Mouse (Mus musculus): ENCODE results near the gene Wdr90. TPM values are rescaled to one million over a fixed set of nuclear protein-coding genes. Genes with fewer than 3 reads are reported as not detected.

Gene Wdr90
- polyA plus RNA-seq, 1 experiment from 2014 or later, result 14.4 TPM

DNA sequence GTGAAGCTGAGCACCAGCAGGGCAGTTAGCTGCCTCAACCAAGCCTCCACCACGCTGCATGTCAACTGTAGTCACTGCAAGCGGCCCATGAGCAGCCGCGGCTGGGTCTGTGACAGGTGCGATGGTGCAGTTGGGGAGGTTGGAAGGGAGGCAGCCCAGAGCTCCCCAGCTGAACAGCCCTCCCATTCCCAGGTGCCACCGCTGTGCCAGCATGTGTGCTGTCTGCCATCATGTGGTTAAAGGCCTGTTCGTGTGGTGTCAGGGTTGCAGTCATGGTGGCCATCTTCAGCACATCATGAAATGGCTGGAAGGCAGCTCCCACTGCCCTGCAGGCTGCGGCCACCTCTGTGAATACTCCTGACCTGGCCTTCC, 33.1 kb downstream of the Wdr90 start:
- Histone ChIP-seq H3K9ac (replicated peaks; ENCODE audit: low read length) (0 out of 2 replicates have a peak overlapping the region, but pooled peaks have one; percentile 78), H3K36me3 (ENCODE audit: control insufficient read depth, insufficient read depth, low read length) (peaks cover 45% of the 10 kb centered on the region), H3K4me2 (ENCODE audit: low read length) (peak overlapping the region; percentile 95), H3K9me3 (ENCODE audit: control insufficient read depth, low read length) (no peaks in the 10 kb centered on the region), H3K4me1 (ENCODE audit: control insufficient read depth, insufficient read depth, low read length) (peaks cover 39% of the 10 kb centered on the region), H3K27me3 (ENCODE audit: control insufficient read depth, insufficient read depth, low read length) (no peaks in the 10 kb centered on the region), H3K4me3 (replicated peaks; ENCODE audit: low read depth, low read length) (peak overlapping the region; percentile 70), H3K27ac (replicated peaks; ENCODE audit: low read depth, low read length) (peak overlapping the region; percentile 91; the same call in 1 of the 2 replicates)
- no peak for ATAC-seq (ENCODE audit: low FRiP score, low TSS enrichment)
- no peak for DNase-seq
- 89% methylated on average over 8 of the region's 8 CpGs for WGBS

- DNase-seq (no peak), ATAC-seq (ENCODE audit: low FRiP score, low TSS enrichment) (no peak)
- 91% methylated on average over 22 of the region's 22 CpGs for WGBS
- H3K4me1 ChIP-seq (ENCODE audit: control insufficient read depth, insufficient read depth, low read length), result peaks cover 42% of the 10 kb centered on the region
- H3K4me2 ChIP-seq (ENCODE audit: low read length), result peak overlapping the region; percentile 95
- no peak overlapping the region for H3K9ac ChIP-seq (replicated peaks; ENCODE audit: low read length)
- H3K9me3 ChIP-seq (ENCODE audit: control insufficient read depth, low read length), result no peaks in the 10 kb centered on the region
- H3K27ac ChIP-seq (replicated peaks; ENCODE audit: low read depth, low read length), result no peak overlapping the region
- H3K4me3 ChIP-seq (replicated peaks; ENCODE audit: low read depth, low read length), result peak overlapping the region; percentile 70; the same call in 1 of the 2 replicates
- no peaks in the 10 kb centered on the region for H3K27me3 ChIP-seq (ENCODE audit: control insufficient read depth, insufficient read depth, low read length)
- H3K36me3 ChIP-seq (ENCODE audit: control insufficient read depth, insufficient read depth, low read length), result peaks cover 45% of the 10 kb centered on the region
Measured at GRCm38 (mm10) chr17:25827546-25828222, 33.6 kb downstream of the Wdr90 start.

- Histone ChIP-seq H3K4me1 (ENCODE audit: control insufficient read depth, insufficient read depth, low read length) (peaks cover 39% of the 10 kb centered on the region), H3K9ac (replicated peaks; ENCODE audit: low read length) (no peak overlapping the region), H3K27me3 (ENCODE audit: control insufficient read depth, insufficient read depth, low read length) (no peaks in the 10 kb centered on the region), H3K36me3 (ENCODE audit: control insufficient read depth, insufficient read depth, low read length) (peaks cover 45% of the 10 kb centered on the region), H3K4me2 (ENCODE audit: low read length) (no peak overlapping the region), H3K4me3 (replicated peaks; ENCODE audit: low read depth, low read length) (no peak overlapping the region), H3K9me3 (ENCODE audit: control insufficient read depth, low read length) (no peaks in the 10 kb centered on the region), H3K27ac (replicated peaks; ENCODE audit: low read depth, low read length) (no peak overlapping the region)
- no peak for ATAC-seq (ENCODE audit: low FRiP score, low TSS enrichment)
- DNase-seq, result no peak
- WGBS, result 96% methylated on average over 13 of the region's 13 CpGs
Measured at GRCm38 (mm10) chr17:25827011-25827410, 34.3 kb downstream of the Wdr90 start.

GRCm38 (mm10) chr17:25825984-25826570, 35.2 kb downstream of the Wdr90 start:
- no peak overlapping the region for H3K9ac ChIP-seq (replicated peaks; ENCODE audit: low read length)
- peaks cover 38% of the 10 kb centered on the region for H3K36me3 ChIP-seq (ENCODE audit: control insufficient read depth, insufficient read depth, low read length)
- H3K4me1 ChIP-seq (ENCODE audit: control insufficient read depth, insufficient read depth, low read length), result peaks cover 29% of the 10 kb centered on the region
- 96% methylated on average over 27 of the region's 27 CpGs for WGBS
- H3K4me2 ChIP-seq (ENCODE audit: low read length), result no peak overlapping the region
- DNase-seq, result no peak
- H3K27ac ChIP-seq (replicated peaks; ENCODE audit: low read depth, low read length), result no peak overlapping the region
- H3K27me3 ChIP-seq (ENCODE audit: control insufficient read depth, insufficient read depth, low read length), result no peaks in the 10 kb centered on the region
- ATAC-seq (ENCODE audit: low FRiP score, low TSS enrichment), result no peak
- H3K4me3 ChIP-seq (replicated peaks; ENCODE audit: low read depth, low read length), result no peak overlapping the region
- H3K9me3 ChIP-seq (ENCODE audit: control insufficient read depth, low read length), result no peaks in the 10 kb centered on the region

DNA sequence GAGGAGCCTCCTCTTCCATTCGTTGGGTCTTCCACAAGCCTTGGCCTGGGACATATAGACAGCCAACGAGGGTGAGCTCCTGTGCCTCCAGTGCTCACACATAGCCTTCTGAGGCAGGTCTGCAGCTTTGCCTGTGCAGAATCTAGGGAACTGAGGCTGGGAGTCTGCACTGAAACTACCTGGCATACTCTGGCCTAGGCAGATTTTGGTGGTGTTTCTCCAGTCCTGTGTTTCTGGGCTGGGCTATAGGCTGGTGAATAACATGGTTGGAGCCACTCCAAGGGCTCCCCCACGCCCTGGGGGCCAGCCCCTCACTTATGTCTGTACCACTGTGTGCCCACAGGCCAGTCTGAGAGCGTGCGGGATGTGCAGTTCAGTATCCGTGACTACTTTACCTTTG, 36.0 kb downstream of the Wdr90 start:
- Histone ChIP-seq H3K4me1 (ENCODE audit: control insufficient read depth, insufficient read depth, low read length) (peaks cover 29% of the 10 kb centered on the region), H3K36me3 (ENCODE audit: control insufficient read depth, insufficient read depth, low read length) (peaks cover 32% of the 10 kb centered on the region), H3K27me3 (ENCODE audit: control insufficient read depth, insufficient read depth, low read length) (no peaks in the 10 kb centered on the region), H3K4me3 (replicated peaks; ENCODE audit: low read depth, low read length) (no peak overlapping the region), H3K27ac (replicated peaks; ENCODE audit: low read depth, low read length) (no peak overlapping the region), H3K9me3 (ENCODE audit: control insufficient read depth, low read length) (no peaks in the 10 kb centered on the region), H3K9ac (replicated peaks; ENCODE audit: low read length) (no peak overlapping the region), H3K4me2 (ENCODE audit: low read length) (peak overlapping the region; percentile 97)
- DNase-seq, result no peak
- WGBS, result 86% methylated on average over 6 of the region's 6 CpGs
- ATAC-seq (ENCODE audit: low FRiP score, low TSS enrichment), result no peak

- Histone ChIP-seq H3K4me3 (replicated peaks; ENCODE audit: low read depth, low read length) (peak overlapping the region; percentile 59), H3K4me1 (ENCODE audit: control insufficient read depth, insufficient read depth, low read length) (peaks cover 23% of the 10 kb centered on the region), H3K4me2 (ENCODE audit: low read length) (peak overlapping the region; percentile 97), H3K9ac (replicated peaks; ENCODE audit: low read length) (peak overlapping the region; percentile 72), H3K36me3 (ENCODE audit: control insufficient read depth, insufficient read depth, low read length) (peaks cover 32% of the 10 kb centered on the region), H3K27me3 (ENCODE audit: control insufficient read depth, insufficient read depth, low read length) (no peaks in the 10 kb centered on the region), H3K27ac (replicated peaks; ENCODE audit: low read depth, low read length) (no peak overlapping the region), H3K9me3 (ENCODE audit: control insufficient read depth, low read length) (no peaks in the 10 kb centered on the region)
- DNase-seq (no peak), ATAC-seq (ENCODE audit: low FRiP score, low TSS enrichment) (no peak)
- 73% methylated on average over 17 of the region's 17 CpGs for WGBS
Measured at GRCm38 (mm10) chr17:25824362-25825142, 36.7 kb downstream of the Wdr90 start.

- H3K4me3 ChIP-seq (replicated peaks; ENCODE audit: low read depth, low read length), result peak within 1 kb of the TSS; percentile 59
- peak; percentile 94 for DNase-seq
- H3K4me2 ChIP-seq (ENCODE audit: low read length), result peak within 1 kb of the TSS; percentile 97
- peaks cover 1% of the 10 kb centered on the region; the same call in 1 of the 2 replicates for H3K27me3 ChIP-seq (ENCODE audit: control insufficient read depth, insufficient read depth, low read length)
- H3K4me1 ChIP-seq (ENCODE audit: control insufficient read depth, insufficient read depth, low read length), result peaks cover 21% of the 10 kb centered on the region
- ATAC-seq (ENCODE audit: low FRiP score, low TSS enrichment), result peak; percentile 66; the same call in 1 of the 2 replicates
- peaks cover 38% of the 10 kb centered on the region for H3K36me3 ChIP-seq (ENCODE audit: control insufficient read depth, insufficient read depth, low read length)
- peak within 1 kb of the TSS; percentile 72 for H3K9ac ChIP-seq (replicated peaks; ENCODE audit: low read length)
- no peaks in the 10 kb centered on the region for H3K9me3 ChIP-seq (ENCODE audit: control insufficient read depth, low read length)
- WGBS, result under 1% methylated on average over 18 of the region's 18 CpGs
- peak within 1 kb of the TSS; percentile 72 for H3K27ac ChIP-seq (replicated peaks; ENCODE audit: low read depth, low read length)
Measured at GRCm38 (mm10) chr17:25823452-25823851, 37.8 kb downstream of the Wdr90 start, which contains the start of gene Wdr24. Wdr24 (plus strand) TSS chr17:25823627.

DNA sequence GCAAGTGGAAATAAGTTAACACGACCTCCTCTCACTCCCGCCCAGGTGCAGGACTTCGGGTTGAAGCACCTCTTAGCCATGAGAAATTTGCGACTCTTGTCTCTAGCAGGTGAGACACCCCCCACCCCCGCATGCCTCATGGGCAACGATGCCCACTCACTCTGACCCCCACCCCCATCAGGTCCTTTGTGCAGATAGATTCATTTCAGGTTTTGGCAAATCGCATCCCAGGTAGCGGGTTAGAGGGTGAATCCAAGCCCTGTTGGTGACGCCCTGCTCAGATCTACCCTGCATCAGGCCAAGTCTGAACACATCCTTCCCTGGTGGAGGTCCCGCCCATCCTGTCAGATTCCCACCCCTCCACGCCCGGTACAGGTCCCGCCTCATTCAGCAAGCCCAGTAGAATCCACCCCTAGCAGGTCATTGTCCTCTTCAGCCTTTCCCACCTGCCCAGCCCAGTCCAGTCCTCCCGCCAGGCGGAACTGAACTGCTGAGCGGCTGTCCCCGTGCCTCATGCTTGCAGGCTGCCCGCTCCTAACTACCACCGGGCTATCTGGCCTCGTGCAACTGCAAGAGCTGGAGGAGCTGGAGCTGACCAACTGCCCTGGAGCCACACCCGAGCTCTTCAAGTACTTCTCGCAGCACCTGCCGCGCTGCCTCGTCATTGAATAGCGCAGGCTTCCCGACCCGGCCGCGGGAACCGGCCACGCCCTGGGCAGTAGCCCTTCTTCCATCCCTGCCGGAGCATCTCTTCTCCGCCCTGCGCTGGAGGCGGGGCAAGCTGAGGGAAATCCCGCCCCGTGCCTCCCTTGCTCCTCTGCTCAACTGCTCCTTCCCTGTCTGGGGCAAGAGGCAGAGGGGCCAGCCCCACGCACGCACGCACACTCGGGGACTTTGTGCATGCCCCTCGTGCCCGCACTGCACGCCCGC, 42.2 kb downstream of the Wdr90 start:
- no peak overlapping the region for H3K9ac ChIP-seq (replicated peaks; ENCODE audit: low read length)

More for the DNA sequence above, 42.2 kb downstream of the Wdr90 start:
- no peak for ATAC-seq (ENCODE audit: low FRiP score, low TSS enrichment)
- Histone ChIP-seq H3K27me3 (ENCODE audit: control insufficient read depth, insufficient read depth, low read length) (peaks cover 10% of the 10 kb centered on the region), H3K4me2 (ENCODE audit: low read length) (no peak overlapping the region), H3K36me3 (ENCODE audit: control insufficient read depth, insufficient read depth, low read length) (peaks cover 38% of the 10 kb centered on the region), H3K4me3 (replicated peaks; ENCODE audit: low read depth, low read length) (no peak overlapping the region), H3K4me1 (ENCODE audit: control insufficient read depth, insufficient read depth, low read length) (peaks cover 7% of the 10 kb centered on the region), H3K9me3 (ENCODE audit: control insufficient read depth, low read length) (no peaks in the 10 kb centered on the region), H3K27ac (replicated peaks; ENCODE audit: low read depth, low read length) (no peak overlapping the region)
- WGBS, result 10% methylated on average over 45 of the region's 46 CpGs
- DNase-seq, result no peak

All from midbrain, embryonic 14.5 days (tissue).